In the genomic region with DNA sequence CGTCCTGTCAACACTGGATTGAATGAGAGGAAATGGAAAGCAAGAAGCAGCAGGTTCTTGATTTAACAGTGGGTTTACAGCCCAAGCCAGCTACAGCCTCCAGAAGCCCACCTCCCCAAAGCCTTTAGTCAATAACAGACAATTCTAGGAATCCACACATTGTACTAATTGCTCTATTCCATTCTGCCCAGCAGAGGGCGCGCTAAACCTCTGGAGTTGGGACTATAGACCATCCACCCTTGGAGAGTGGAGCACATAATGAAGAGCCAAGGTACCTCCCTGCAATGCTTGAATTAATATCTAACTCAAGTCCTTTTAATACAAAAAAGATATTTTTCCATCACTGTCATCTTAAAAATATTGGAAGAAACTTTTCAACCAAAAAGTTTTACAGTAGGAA, we compare ENCODE assay signal across 10 mouse cellular contexts. TPM values are rescaled to one million over a fixed set of nuclear protein-coding genes. Genes with fewer than 3 reads are reported as not detected.
DNase-seq lines count a peak whose midpoint lies in the region; TF ChIP-seq lines count a peak whose summit lies in the region.
"Had no signal": no experiment of that assay in that cellular context is flagged by ENCODE, and none has a peak within 500 bp of the region (broad histone marks: within the 10 kb centered on the region; RNA-seq: fewer than 3 reads in every experiment).

No protein-coding gene starts in this region.

- H3K27ac ChIP-seq in embryonic facial prominence, embryonic 10.5 days (replicated peaks) = no peak overlapping the region
- no peak overlapping the region for H3K27ac ChIP-seq in left cerebral cortex, adult 2 months

- no peak overlapping the region for H3K4me3 ChIP-seq in embryonic facial prominence, embryonic 10.5 days
- H3K4me3 ChIP-seq in left cerebral cortex, adult 2 months = no peak overlapping the region
- H3K4me3 ChIP-seq: myocyte had no signal

- H3K27me3 ChIP-seq in embryonic facial prominence, embryonic 10.5 days (replicated peaks; ENCODE audit: low read depth, poor library complexity, severe bottlenecking) = no peaks in the 10 kb centered on the region

- intact Hi-C loops in left cerebral cortex, adult 2 months (cut with DNase I) = loop anchor here (2.0 to 10.0 kb wide), 5 partner anchors 78 to 751 kb away; a partner anchor contains a TSS

- H3K4me1 ChIP-seq in embryonic facial prominence, embryonic 10.5 days = no peaks in the 10 kb centered on the region

- H3K9me3 ChIP-seq in embryonic facial prominence, embryonic 10.5 days = no peaks in the 10 kb centered on the region

- peak; percentile 69 for TF ChIP-seq CTCF in left cerebral cortex, adult 2 months (IDR thresholded peaks at IDR 0.05)

- H3K36me3 ChIP-seq in embryonic facial prominence, embryonic 10.5 days (replicated peaks) = no peaks in the 10 kb centered on the region

- peak; percentile 16 for DNase-seq in gastrocnemius, postnatal 10 days
- DNase-seq in gastrocnemius, adult 8-10 months (ENCODE audit: low spot score in 2 of 2) = no peak
- peak; percentile 34 to 67 for DNase-seq in right cerebral cortex, adult 2 months (ENCODE audit: low spot score in 2 of 2)
- no peak for DNase-seq in right cerebral cortex, postnatal 25 days
- peak; percentile 42 for DNase-seq in embryonic facial prominence, embryonic 10.5 days (ENCODE audit: low spot score)
- DNase-seq in left cerebral cortex, adult 2 months (ENCODE audit: extremely low spot score in 1 of 2, low spot score in 2 of 2) = peak; percentile 13 to 52
- peak; percentile 64 for DNase-seq in testis, postnatal 10 days (ENCODE audit: low spot score)
- no peak for DNase-seq in cerebellum, adult 11 months

- WGBS in embryonic facial prominence, embryonic 10.5 days = 27% methylated on average over 3 of the region's 3 CpGs

RNA-seq across cellular contexts. Expression of a gene that starts 23.0 kb away (rescaled TPM):
- total RNA-seq in gastrocnemius, postnatal 10 days (2021) = not detected
- not detected for total RNA-seq in gastrocnemius, adult 8-10 months (2022)
- polyA plus RNA-seq in embryonic facial prominence, embryonic 10.5 days (2016; fragmentation: Nextera tagmentation; extraction: Ambion mirVana) = not detected in 2 replicates
- not detected for total RNA-seq in left cerebral cortex, adult 2 months (2021)
- total RNA-seq: heart, postnatal 10 days had no signal
- polyA plus RNA-seq: myocyte had no signal

RNA-seq across cellular contexts. Expression of a gene that starts 29.8 kb away (rescaled TPM):
- total RNA-seq in gastrocnemius, postnatal 10 days (2021) = not detected
- not detected for total RNA-seq in gastrocnemius, adult 8-10 months (2022)
- polyA plus RNA-seq in embryonic facial prominence, embryonic 10.5 days (2016; fragmentation: Nextera tagmentation; extraction: Ambion mirVana) = not detected in 2 replicates
- total RNA-seq in left cerebral cortex, adult 2 months (2021) = not detected
- total RNA-seq: heart, postnatal 10 days had no signal
- polyA plus RNA-seq: myocyte had no signal

RNA-seq across cellular contexts. Expression of a gene that starts 33.0 kb away (rescaled TPM):
- total RNA-seq in gastrocnemius, postnatal 10 days (2021) = not detected
- not detected for total RNA-seq in gastrocnemius, adult 8-10 months (2022)
- not detected in 2 replicates for polyA plus RNA-seq in embryonic facial prominence, embryonic 10.5 days (2016; fragmentation: Nextera tagmentation; extraction: Ambion mirVana)
- total RNA-seq in left cerebral cortex, adult 2 months (2021) = not detected
- total RNA-seq: heart, postnatal 10 days had no signal
- polyA plus RNA-seq: myocyte had no signal

RNA-seq across cellular contexts. Expression of a gene that starts 41.3 kb away (rescaled TPM):
- total RNA-seq in gastrocnemius, postnatal 10 days (2021) = not detected
- not detected for total RNA-seq in gastrocnemius, adult 8-10 months (2022)
- not detected in 2 replicates for polyA plus RNA-seq in embryonic facial prominence, embryonic 10.5 days (2016; fragmentation: Nextera tagmentation; extraction: Ambion mirVana)
- not detected for total RNA-seq in left cerebral cortex, adult 2 months (2021)
- total RNA-seq: heart, postnatal 10 days had no signal
- polyA plus RNA-seq: myocyte had no signal

RNA-seq across cellular contexts. Expression of a gene that starts 51.9 kb away (rescaled TPM):
- not detected for total RNA-seq in gastrocnemius, postnatal 10 days (2021)
- total RNA-seq in gastrocnemius, adult 8-10 months (2022) = not detected
- not detected in 2 replicates for polyA plus RNA-seq in embryonic facial prominence, embryonic 10.5 days (2016; fragmentation: Nextera tagmentation; extraction: Ambion mirVana)
- not detected for total RNA-seq in left cerebral cortex, adult 2 months (2021)
- total RNA-seq: heart, postnatal 10 days had no signal
- polyA plus RNA-seq: myocyte had no signal

Comparison
In these comparisons a context has a peak if more than half of its experiments do, and no peak if none do; other contexts are left out.
1. DNase-seq: peak in gastrocnemius, postnatal 10 days (single experiment), right cerebral cortex, adult 2 months (2 of 2), embryonic facial prominence, embryonic 10.5 days (single experiment), left cerebral cortex, adult 2 months (2 of 2) and testis, postnatal 10 days (single experiment); none in gastrocnemius, adult 8-10 months (0 of 2), right cerebral cortex, postnatal 25 days (single experiment) and cerebellum, adult 11 months (single experiment).